Mouse (Mus musculus) liver, postnatal 0 days (tissue): ENCODE measurements around the gene Zw10. TPM values are rescaled to one million over a fixed set of nuclear protein-coding genes. Genes with fewer than 3 reads are reported as not detected.

Source experiments
- ATAC-seq: fragments of 200-750 bp; cut with Nextera tagmentation; 2 replicates; pipeline ENCODE4 v1.8.0; 2017; ENCODE audit warnings: mild to moderate bottlenecking, moderate library complexity
- DNase-seq: peaks from one replicate; pipeline ENCODE4 v3.0.0-alpha.2; 2016
- H3K27ac ChIP-seq: fragments of 300-500 bp; sonication (generic); 2 replicates; pipeline ENCODE4 v1.5.1; 2014; ENCODE audit warnings: antibody characterized with exemption, moderate library complexity, mild to moderate bottlenecking, low read depth
- H3K27me3 ChIP-seq: fragments of 300-500 bp; sonication (generic); 2 replicates; pipeline ENCODE4 v1.6.1; 2014; ENCODE audit warnings: low read length, control low read depth, mixed read lengths; ENCODE audit not compliant: insufficient read depth
- H3K36me3 ChIP-seq: fragments of 300-500 bp; sonication (generic); replicated peaks from 2 replicates; pipeline ENCODE4 v1.6.1; 2014; ENCODE audit warnings: mild to moderate bottlenecking, control low read depth, low read length, moderate library complexity, mixed read lengths; ENCODE audit not compliant: insufficient read depth
- H3K4me1 ChIP-seq: fragments of 300-500 bp; sonication (generic); 2 replicates; pipeline ENCODE4 v1.6.1; 2014; ENCODE audit warnings: antibody characterized with exemption, mild to moderate bottlenecking, control low read depth; ENCODE audit not compliant: insufficient read depth
- H3K4me2 ChIP-seq: fragments of 300-500 bp; sonication (generic); 2 replicates; pipeline ENCODE4 v1.6.1; 2014; ENCODE audit warnings: low read depth, mild to moderate bottlenecking, low read length, moderate library complexity, mixed read lengths
- H3K4me3 ChIP-seq: fragments of 300-500 bp; sonication (generic); 2 replicates; pipeline ENCODE4 v1.5.1; 2014; ENCODE audit warnings: low read depth, low read length
- H3K9ac ChIP-seq: fragments of 300-500 bp; sonication (generic); replicated peaks from 2 replicates; pipeline ENCODE4 v1.6.1; 2014; ENCODE audit warnings: mild to moderate bottlenecking, moderate library complexity
- H3K9me3 ChIP-seq: fragments of 300-500 bp; sonication (generic); 2 replicates; pipeline ENCODE4 v1.6.1; 2016; ENCODE audit warnings: mild to moderate bottlenecking, control low read depth, low read length, mixed read lengths
- CTCF ChIP-seq: sonication (generic); IDR thresholded peaks from 2 replicates; pipeline ENCODE4 v1.5.1; 2016; ENCODE audit warnings: antibody characterized with exemption, low read depth
- EP300 ChIP-seq: IDR thresholded peaks from 2 replicates; pipeline ENCODE4 v1.6.1; 2016; ENCODE audit warnings: antibody characterized with exemption, low read depth, mild to moderate bottlenecking
- WGBS: fragments of 180-500 bp; shearing (Covaris S2); extraction: QIAGEN DNeasy Blood & Tissue Kit; methylation state at CpG from one replicate; pipeline ENCODE4 v1.1.7; 2014; ENCODE audit not compliant: insufficient replicate concordance; 5-methylcytosine and 5-hydroxymethylcytosine counted together
- polyA plus RNA-seq: library from polyadenylated mRNA; unstranded; fragments of >200 nt; fragmentation: Nextera tagmentation; extraction: Ambion mirVana; gene quantifications from 2 replicates; pipeline ENCODE4 v1.2.1, GENCODE M21; 2015

Gene Zw10
- polyA plus RNA-seq, 1 experiment from 2014 or later, result 10.0 TPM

- H3K27ac ChIP-seq, result no peak overlapping the region
- H3K36me3 ChIP-seq, result no peaks in the 10 kb centered on the region
- 87% methylated on average over 3 of the region's 3 CpGs for WGBS
- H3K27me3 ChIP-seq, result no peaks in the 10 kb centered on the region
- no peak overlapping the region for H3K4me3 ChIP-seq
- no peaks in the 10 kb centered on the region for H3K4me1 ChIP-seq
- ATAC-seq, result no peak
- no peaks in the 10 kb centered on the region for H3K9me3 ChIP-seq
- TF ChIP-seq CTCF (no peak), EP300 (no peak)
- H3K4me2 ChIP-seq, result no peak overlapping the region
- DNase-seq, result no peak
- no peak overlapping the region for H3K9ac ChIP-seq
These were observed 43.5 kb downstream of the Zw10 start for GRCm38 (mm10) chr9:49098871-49099270.

- DNase-seq (no peak), ATAC-seq (no peak)
- Histone ChIP-seq H3K9me3 (no peaks in the 10 kb centered on the region), H3K4me2 (no peak overlapping the region), H3K9ac (no peak overlapping the region), H3K36me3 (no peaks in the 10 kb centered on the region), H3K4me3 (no peak overlapping the region), H3K27ac (no peak overlapping the region), H3K27me3 (no peaks in the 10 kb centered on the region), H3K4me1 (no peaks in the 10 kb centered on the region)
- 38% methylated on average over 1 of the region's 1 CpGs for WGBS
- TF ChIP-seq EP300, result no peak
- TF ChIP-seq CTCF, result no peak
These were observed 46.9 kb downstream of the Zw10 start for GRCm38 (mm10) chr9:49102328-49102727.

- Histone ChIP-seq H3K4me1 (no peaks in the 10 kb centered on the region), H3K4me3 (no peak overlapping the region), H3K9ac (no peak overlapping the region), H3K9me3 (no peaks in the 10 kb centered on the region), H3K36me3 (no peaks in the 10 kb centered on the region), H3K27ac (no peak overlapping the region), H3K4me2 (no peak overlapping the region), H3K27me3 (no peaks in the 10 kb centered on the region)
- no peak for ATAC-seq
- no peak for DNase-seq
- 60% methylated on average over 7 of the region's 7 CpGs for WGBS
- no peak for TF ChIP-seq CTCF
- TF ChIP-seq EP300, result no peak
These were observed 53.7 kb downstream of the Zw10 start for GRCm38 (mm10) chr9:49109101-49109500.

- ATAC-seq, result no peak
- DNase-seq, result no peak
These were observed 55.2 kb downstream of the Zw10 start for GRCm38 (mm10) chr9:49110476-49111220.

DNA sequence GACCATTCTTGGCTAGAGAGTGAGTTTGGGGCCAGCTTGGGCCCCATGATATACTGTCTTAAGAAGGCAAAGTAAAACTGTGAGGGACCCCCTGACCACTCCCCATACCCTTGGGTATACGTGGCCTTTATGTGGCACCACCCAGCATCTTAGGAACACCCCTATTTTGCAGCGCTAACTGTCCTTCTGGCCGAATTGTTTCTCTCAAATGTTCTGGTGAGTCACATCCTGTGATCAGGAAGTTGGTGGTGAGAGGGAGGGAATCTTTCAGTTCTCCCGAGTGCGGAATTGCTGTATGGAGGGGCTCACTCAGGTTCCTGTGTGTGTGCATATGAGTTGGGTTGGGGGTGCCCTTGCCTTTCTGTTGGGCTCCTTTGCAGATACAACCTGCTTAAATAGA, 55.9 kb downstream of the Zw10 start:
- ATAC-seq (no peak), DNase-seq (no peak)
- TF ChIP-seq CTCF, result no peak
- no peak for TF ChIP-seq EP300
- H3K9me3 ChIP-seq, result no peaks in the 10 kb centered on the region
- H3K4me3 ChIP-seq, result no peak overlapping the region
- H3K27ac ChIP-seq, result no peak overlapping the region
- no peaks in the 10 kb centered on the region for H3K27me3 ChIP-seq
- no peaks in the 10 kb centered on the region for H3K36me3 ChIP-seq
- no peaks in the 10 kb centered on the region for H3K4me1 ChIP-seq
- 51% methylated on average over 5 of the region's 5 CpGs for WGBS
- H3K9ac ChIP-seq, result no peak overlapping the region
- no peak overlapping the region for H3K4me2 ChIP-seq

More at GRCm38 (mm10) chr9:49110476-49111220, 55.2 kb downstream of the Zw10 start:
- Histone ChIP-seq H3K4me1 (no peaks in the 10 kb centered on the region), H3K36me3 (no peaks in the 10 kb centered on the region), H3K4me3 (no peak overlapping the region), H3K9me3 (no peaks in the 10 kb centered on the region), H3K4me2 (no peak overlapping the region), H3K27me3 (no peaks in the 10 kb centered on the region), H3K27ac (no peak overlapping the region), H3K9ac (no peak overlapping the region)
- WGBS, result 62% methylated on average over 6 of the region's 6 CpGs
- TF ChIP-seq EP300, result no peak
- TF ChIP-seq CTCF, result no peak

DNA sequence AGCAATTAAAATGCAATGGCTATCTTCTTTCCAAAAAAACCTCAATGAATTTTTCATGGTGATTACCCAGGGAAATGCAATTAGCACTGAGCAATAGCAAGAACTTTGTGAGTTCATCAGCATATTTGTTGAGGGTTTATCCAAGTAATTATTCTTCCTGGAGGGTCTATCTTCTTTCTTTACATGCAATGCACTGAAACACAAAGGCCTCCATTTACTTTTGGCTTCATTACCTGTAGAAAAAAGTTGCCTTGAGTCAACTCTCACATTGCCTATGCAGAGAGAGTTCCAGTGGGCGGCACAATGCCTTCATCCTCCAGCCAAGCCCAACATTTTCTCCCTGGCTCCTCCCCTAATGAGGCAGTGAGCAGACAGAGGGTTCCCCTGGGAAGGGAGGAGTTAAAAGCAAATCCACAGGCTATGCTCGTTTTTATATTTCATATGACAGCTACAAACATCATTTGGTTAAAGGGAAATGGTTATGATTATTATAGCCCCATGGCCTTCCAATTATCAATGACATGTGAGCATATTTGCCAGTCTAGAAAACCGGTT, 62.9 kb downstream of the Zw10 start:
- Histone ChIP-seq H3K27ac (no peak overlapping the region), H3K4me2 (no peak overlapping the region), H3K9ac (no peak overlapping the region), H3K36me3 (no peaks in the 10 kb centered on the region), H3K4me3 (no peak overlapping the region), H3K27me3 (no peaks in the 10 kb centered on the region), H3K9me3 (no peaks in the 10 kb centered on the region), H3K4me1 (no peaks in the 10 kb centered on the region)
- DNase-seq, result no peak
- WGBS, result 44% methylated on average over 3 of the region's 3 CpGs
- ATAC-seq, result no peak
- TF ChIP-seq CTCF (no peak), EP300 (no peak)
